Mouse (Mus musculus) embryonic fibroblast, embryonic 13.5 days (primary cell): Measurements from ENCODE around the gene H2-Q6. TPM values are rescaled to one million over a fixed set of nuclear protein-coding genes. Genes with fewer than 3 reads are reported as not detected.
A peak's percentile ranks its signal among the peaks of the same experiment; 100 is the strongest.
"Not testable (repeated sequence)": the region's sequence is repeated elsewhere in the genome, so short reads cannot be mapped to it uniquely, and the experiment has no call there.

ENCODE experiments used
- H3K27ac ChIP-seq: 2 replicates; pipeline ENCODE4 v1.5.1; 2012; ENCODE audit warnings: low read length, control low read depth, inconsistent platforms; ENCODE audit not compliant: insufficient read depth
- H3K4me1 ChIP-seq: 2 replicates; pipeline ENCODE4 v1.6.1; 2011; ENCODE audit warnings: low read length; ENCODE audit not compliant: control insufficient read depth, insufficient read depth
- H3K4me3 ChIP-seq: 2 replicates; pipeline ENCODE4 v1.5.1; 2011; ENCODE audit warnings: mild to moderate bottlenecking, control low read depth, low read length; ENCODE audit not compliant: insufficient read depth
- CTCF ChIP-seq: IDR thresholded peaks from 2 replicates; pipeline ENCODE4 v1.5.1; 2011; ENCODE audit warnings: mild to moderate bottlenecking, control low read depth, low read length, moderate library complexity, borderline replicate concordance; ENCODE audit not compliant: insufficient read depth
- POLR2A ChIP-seq: IDR thresholded peaks from 2 replicates; pipeline ENCODE4 v1.6.1; 2011; ENCODE audit warnings: low read depth, mild to moderate bottlenecking, control low read depth, low read length, moderate library complexity
- polyA plus RNA-seq: library from polyadenylated mRNA; stranded (reverse); fragments of >200 nt; gene quantifications from 2 replicates; pipeline ENCODE4 v1.2.4, GENCODE M21; 2011; ENCODE audit warnings: low read depth; ENCODE audit not compliant: missing spikeins, insufficient read length

The H2-Q6 gene
- polyA plus RNA-seq, 1 experiment: 0.28 TPM

GRCm38 (mm10) chr17:35458247-35458646 is 33.6 kb downstream of the H2-Q6 start:
- H3K4me1 ChIP-seq, H3K4me3 ChIP-seq, H3K27ac ChIP-seq: not testable (repeated sequence)

DNA sequence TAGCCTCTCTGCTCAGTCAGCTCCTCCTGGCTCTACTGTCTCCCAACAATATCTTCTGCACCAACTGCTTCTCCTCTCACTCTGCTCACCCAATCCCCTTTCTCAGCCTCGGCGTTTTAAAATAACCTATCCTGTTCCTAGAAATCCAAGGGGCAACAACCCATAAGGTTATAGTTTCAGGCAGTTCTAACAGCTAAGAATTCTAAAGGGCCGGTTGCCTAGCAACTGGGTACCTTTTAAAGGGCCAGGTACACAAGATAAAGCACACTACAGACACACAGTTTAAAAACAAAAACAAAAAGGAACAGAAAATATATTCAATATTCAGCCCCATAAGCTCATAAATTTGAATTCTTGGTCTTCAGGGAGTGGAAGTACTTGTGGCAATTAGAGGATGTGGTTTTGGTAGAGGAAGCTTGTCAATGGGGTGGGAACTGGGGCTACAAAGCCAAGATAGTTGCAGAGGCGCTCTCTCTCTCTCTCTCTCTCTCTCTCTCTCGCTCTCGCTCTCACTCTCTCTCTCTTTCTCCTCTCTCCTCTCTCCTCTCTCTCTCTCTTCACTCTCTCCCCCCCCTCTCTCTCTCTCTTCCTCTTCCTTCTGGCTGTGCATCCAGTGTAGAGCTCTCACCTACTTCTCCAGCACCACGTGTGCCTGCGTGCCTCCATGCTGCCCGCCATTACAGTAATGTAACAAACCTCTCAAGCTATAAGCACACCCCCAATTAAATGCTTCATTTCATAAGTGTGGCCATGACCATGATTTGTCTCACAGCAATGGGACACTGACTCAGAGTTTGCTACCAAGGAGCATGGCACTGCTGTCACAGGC is 36.1 kb downstream of the H2-Q6 start:
- not testable (repeated sequence) for H3K4me3 ChIP-seq, H3K4me1 ChIP-seq, H3K27ac ChIP-seq

- not testable (repeated sequence) for H3K27ac ChIP-seq, H3K4me1 ChIP-seq, H3K4me3 ChIP-seq
These were observed 41.0 kb downstream of the H2-Q6 start for GRCm38 (mm10) chr17:35465651-35466050.

GRCm38 (mm10) chr17:35468936-35469335 is 44.3 kb downstream of the H2-Q6 start:
- H3K4me3 ChIP-seq, H3K4me1 ChIP-seq, H3K27ac ChIP-seq: not testable (repeated sequence)

GRCm38 (mm10) chr17:35469842-35470751 is 45.4 kb downstream of the H2-Q6 start, which contains the start of gene H2-Q10:
H2-Q10 (plus strand) TSS chr17:35470089.
- TF ChIP-seq CTCF (no peak), POLR2A (no peak)
- peak within 1 kb of the TSS; percentile 14; the same call in 1 of the 2 replicates for H3K4me3 ChIP-seq
- H3K4me1 ChIP-seq: no peaks in the 10 kb centered on the region
- H3K27ac ChIP-seq: no peak within 1 kb of the TSS

Other genes with a start within 250 kb of the H2-Q6 start
- gene Aif1, start 248.8 kb upstream of the H2-Q6 start, polyA plus RNA-seq: not detected in 2 replicates
- gene Lst1, start 236.4 kb upstream of the H2-Q6 start, polyA plus RNA-seq: 2.5 and 3.5 TPM in 2 replicates
- gene Ltb, start 230.4 kb upstream of the H2-Q6 start, polyA plus RNA-seq: not detected in 2 replicates
- 0.35 TPM in 1 of 2 replicates, not detected in the other for gene Tnf, start 222.8 kb upstream of the H2-Q6 start, polyA plus RNA-seq
- not detected in 2 replicates for gene Lta, start 219.5 kb upstream of the H2-Q6 start, polyA plus RNA-seq
- gene Gm16181, start 204.0 kb upstream of the H2-Q6 start, polyA plus RNA-seq: not detected in 2 replicates
- 2.0 and 3.7 TPM in 2 replicates for gene Atp6v1g2, start 191.2 kb upstream of the H2-Q6 start, polyA plus RNA-seq
- gene Nfkbil1, start 189.1 kb upstream of the H2-Q6 start, polyA plus RNA-seq: 7.9 and 10.1 TPM in 2 replicates
- 182 and 227 TPM in 2 replicates for gene Ddx39b, start 183.1 kb upstream of the H2-Q6 start, polyA plus RNA-seq
- gene H2-D1, start 162.1 kb upstream of the H2-Q6 start, polyA plus RNA-seq: 98.1 and 108 TPM in 2 replicates
- gene H2-Q1, start 104.4 kb upstream of the H2-Q6 start, polyA plus RNA-seq: not detected in 2 replicates
- gene H2-Q2, start 82.6 kb upstream of the H2-Q6 start, polyA plus RNA-seq: not detected in 2 replicates
- 6.7 and 13.7 TPM in 2 replicates for gene H2-Q4, start 45.2 kb upstream of the H2-Q6 start, polyA plus RNA-seq
- gene H2-Q7, start 14.3 kb downstream of the H2-Q6 start, polyA plus RNA-seq: 0.57 and 1.8 TPM in 2 replicates
- not detected in 2 replicates for gene H2-Q10, start 45.2 kb downstream of the H2-Q6 start, polyA plus RNA-seq
- gene Pou5f1, start 81.2 kb downstream of the H2-Q6 start, polyA plus RNA-seq: 0.39 TPM in 1 of 2 replicates, not detected in the other
- 25.5 and 30.6 TPM in 2 replicates for gene Tcf19, start 92.0 kb downstream of the H2-Q6 start, polyA plus RNA-seq
- 18.6 and 22.8 TPM in 2 replicates for gene Cchcr1, start 92.2 kb downstream of the H2-Q6 start, polyA plus RNA-seq
- gene Psors1c2, start 108.4 kb downstream of the H2-Q6 start, polyA plus RNA-seq: 0.63 TPM in 1 of 2 replicates, not detected in the other
- gene Cdsn, start 127.3 kb downstream of the H2-Q6 start, polyA plus RNA-seq: 19.8 and 28.6 TPM in 2 replicates
- not detected in 2 replicates for gene 2300002M23Rik, start 142.6 kb downstream of the H2-Q6 start, polyA plus RNA-seq
- not detected in 2 replicates for gene Sfta2, start 176.7 kb downstream of the H2-Q6 start, polyA plus RNA-seq
- gene Gm9573, start 201.8 kb downstream of the H2-Q6 start, polyA plus RNA-seq: not detected in 2 replicates
- gene Mucl3, start 218.8 kb downstream of the H2-Q6 start, polyA plus RNA-seq: 0.18 and 0.19 TPM in 2 replicates
- 12.3 and 14.3 TPM in 2 replicates for gene Vars2, start 242.7 kb downstream of the H2-Q6 start, polyA plus RNA-seq
- gene Gtf2h4, start 248.9 kb downstream of the H2-Q6 start, polyA plus RNA-seq: 28.7 and 40.5 TPM in 2 replicates